Mouse (Mus musculus) C2C12 (cell line): Measurements from ENCODE around the gene Rps21. TPM values are rescaled to one million over a fixed set of nuclear protein-coding genes. Genes with fewer than 3 reads are reported as not detected.

Source experiments
- H3K27me3 ChIP-seq: one replicate; pipeline ENCODE4 v1.6.1; 2011; ENCODE audit not compliant: control insufficient read depth, insufficient read depth, insufficient read length
- H3K36me3 ChIP-seq: one replicate; pipeline ENCODE4 v1.6.1; 2011; ENCODE audit not compliant: control insufficient read depth, insufficient read depth
- H3K4me3 ChIP-seq: one replicate; pipeline ENCODE4 v1.5.1; 2011; ENCODE audit warnings: mild to moderate bottlenecking, control low read depth; ENCODE audit not compliant: poor library complexity, insufficient read depth, severe bottlenecking
- H3K79me2 ChIP-seq: one replicate; pipeline ENCODE4 v1.6.1; 2011; ENCODE audit not compliant: control insufficient read depth, insufficient read depth
- H3K79me3 ChIP-seq: one replicate; pipeline ENCODE4 v1.6.1; 2011; ENCODE audit warnings: low read depth, control low read depth
- H3ac ChIP-seq: one replicate; pipeline ENCODE3; 2011; ENCODE audit warnings: low read depth; ENCODE audit not compliant: control insufficient read depth, insufficient read length
- CEBPB ChIP-seq: IDR thresholded peaks from one replicate; pipeline ENCODE4 v1.6.1; 2011; ENCODE audit warnings: low read depth, mild to moderate bottlenecking, control low read depth, moderate library complexity
- CTCF ChIP-seq: IDR thresholded peaks from one replicate; pipeline ENCODE4 v1.5.1; 2011; ENCODE audit not compliant: control insufficient read depth, insufficient read depth, insufficient read length
- FOSL1 ChIP-seq: IDR thresholded peaks from one replicate; pipeline ENCODE4 v1.8.0; 2011; ENCODE audit warnings: mild to moderate bottlenecking, low read length; ENCODE audit not compliant: poor library complexity, insufficient read depth, severe bottlenecking
- MAX ChIP-seq: IDR thresholded peaks from one replicate; pipeline ENCODE4 v1.6.1; 2011; ENCODE audit warnings: mild to moderate bottlenecking, control low read depth
- MYOD1 ChIP-seq: IDR thresholded peaks from one replicate; pipeline ENCODE4 v1.6.1; 2011; ENCODE audit warnings: low read depth; ENCODE audit not compliant: control insufficient read depth, insufficient read length
- MYOG ChIP-seq: IDR thresholded peaks from one replicate; pipeline ENCODE4 v1.6.1; 2011; ENCODE audit not compliant: control insufficient read depth, insufficient read length; ENCODE audit errors: extremely low read depth
- USF1 ChIP-seq: IDR thresholded peaks from one replicate; pipeline ENCODE4 v1.6.1; 2011; ENCODE audit warnings: low read depth, mild to moderate bottlenecking, control low read depth, moderate library complexity
- polyA plus RNA-seq: library from polyadenylated mRNA; unstranded; fragments of >200 nt; fragmentation: generic; extraction: Trizol; gene quantifications from one replicate; pipeline ENCODE4 v1.2.1, GENCODE M21; 2012; ENCODE audit warnings: missing spikeins

Rps21 gene
- polyA plus RNA-seq, 1 experiment, result 5,244 TPM

- Histone ChIP-seq H3K36me3 (no peaks in the 10 kb centered on the region), H3K79me2 (no peaks in the 10 kb centered on the region), H3K27me3 (peaks cover 66% of the 10 kb centered on the region), H3ac (no peak overlapping the region), H3K79me3 (no peaks in the 10 kb centered on the region), H3K4me3 (no peak overlapping the region)
- no peak for TF ChIP-seq MYOD1
- TF ChIP-seq MAX, result no peak
- no peak for TF ChIP-seq MYOG
- no peak for TF ChIP-seq FOSL1
- TF ChIP-seq CEBPB, result no peak
- no peak for TF ChIP-seq CTCF
- no peak for TF ChIP-seq USF1
Measured at GRCm38 (mm10) chr2:180291566-180291965, 34.4 kb downstream of the Rps21 start.

GRCm38 (mm10) chr2:180292026-180292425 is 34.8 kb downstream of the Rps21 start:
- H3ac ChIP-seq, result no peak overlapping the region
- H3K27me3 ChIP-seq, result peaks cover 61% of the 10 kb centered on the region
- H3K79me2 ChIP-seq, result no peaks in the 10 kb centered on the region
- no peak overlapping the region for H3K4me3 ChIP-seq
- no peaks in the 10 kb centered on the region for H3K79me3 ChIP-seq
- TF ChIP-seq USF1 (no peak), CTCF (no peak), FOSL1 (no peak), MYOG (no peak), MAX (no peak), CEBPB (no peak), MYOD1 (no peak)
- no peaks in the 10 kb centered on the region for H3K36me3 ChIP-seq

- H3K36me3 ChIP-seq, result no peaks in the 10 kb centered on the region
- no peak overlapping the region for H3K4me3 ChIP-seq
- no peaks in the 10 kb centered on the region for H3K79me2 ChIP-seq
- no peak overlapping the region for H3ac ChIP-seq
- no peaks in the 10 kb centered on the region for H3K79me3 ChIP-seq
- TF ChIP-seq CTCF, result no peak
- no peak for TF ChIP-seq MYOG
- TF ChIP-seq FOSL1, result no peak
- TF ChIP-seq MAX, result no peak
- no peak for TF ChIP-seq USF1
- TF ChIP-seq CEBPB, result no peak
- TF ChIP-seq MYOD1, result no peak
- peaks cover 55% of the 10 kb centered on the region for H3K27me3 ChIP-seq
Measured at GRCm38 (mm10) chr2:180292906-180293305, 35.7 kb downstream of the Rps21 start.

GRCm38 (mm10) chr2:180300252-180300651 is 43.1 kb downstream of the Rps21 start:
- Histone ChIP-seq H3K27me3 (peaks cover 17% of the 10 kb centered on the region), H3K4me3 (no peak overlapping the region), H3K79me2 (no peaks in the 10 kb centered on the region), H3K36me3 (no peaks in the 10 kb centered on the region), H3ac (no peak overlapping the region), H3K79me3 (no peaks in the 10 kb centered on the region)
- TF ChIP-seq CTCF, result no peak
- no peak for TF ChIP-seq USF1

GRCm38 (mm10) chr2:180300771-180301170 is 43.6 kb downstream of the Rps21 start:
- Histone ChIP-seq H3K27me3 (peaks cover 20% of the 10 kb centered on the region), H3K79me2 (no peaks in the 10 kb centered on the region), H3K4me3 (no peak overlapping the region), H3ac (no peak overlapping the region), H3K36me3 (no peaks in the 10 kb centered on the region), H3K79me3 (no peaks in the 10 kb centered on the region)
- TF ChIP-seq USF1 (no peak), CEBPB (no peak), FOSL1 (no peak), CTCF (no peak)

- peaks cover 25% of the 10 kb centered on the region for H3K27me3 ChIP-seq
- H3K79me2 ChIP-seq, result no peaks in the 10 kb centered on the region
- no peaks in the 10 kb centered on the region for H3K36me3 ChIP-seq
- H3ac ChIP-seq, result no peak overlapping the region
- TF ChIP-seq CTCF (no peak), MYOD1 (no peak), MAX (no peak), FOSL1 (no peak)
- no peaks in the 10 kb centered on the region for H3K79me3 ChIP-seq
- no peak overlapping the region for H3K4me3 ChIP-seq
Measured at GRCm38 (mm10) chr2:180302201-180302600, 45.0 kb downstream of the Rps21 start.

- TF ChIP-seq CTCF, result no peak
- no peak for TF ChIP-seq MYOG
- no peak for TF ChIP-seq USF1
- no peak for TF ChIP-seq CEBPB
- no peak for TF ChIP-seq FOSL1
- TF ChIP-seq MYOD1, result no peak
- no peak for TF ChIP-seq MAX
- no peaks in the 10 kb centered on the region for H3K79me3 ChIP-seq
Measured at GRCm38 (mm10) chr2:180303468-180303867, 46.3 kb downstream of the Rps21 start.

More at GRCm38 (mm10) chr2:180303468-180303867, 46.3 kb downstream of the Rps21 start:
- Histone ChIP-seq H3K4me3 (no peak overlapping the region), H3ac (no peak overlapping the region), H3K79me2 (no peaks in the 10 kb centered on the region), H3K27me3 (peaks cover 26% of the 10 kb centered on the region), H3K36me3 (no peaks in the 10 kb centered on the region)
